Mouse (Mus musculus) testis, postnatal 10 days (tissue): ENCODE data around the gene Slit2.

Experiments used
- DNase-seq: peaks from one replicate; pipeline ENCODE4 v3.0.0; 2021; ENCODE audit warnings: low spot score

Slit2 gene

DNA sequence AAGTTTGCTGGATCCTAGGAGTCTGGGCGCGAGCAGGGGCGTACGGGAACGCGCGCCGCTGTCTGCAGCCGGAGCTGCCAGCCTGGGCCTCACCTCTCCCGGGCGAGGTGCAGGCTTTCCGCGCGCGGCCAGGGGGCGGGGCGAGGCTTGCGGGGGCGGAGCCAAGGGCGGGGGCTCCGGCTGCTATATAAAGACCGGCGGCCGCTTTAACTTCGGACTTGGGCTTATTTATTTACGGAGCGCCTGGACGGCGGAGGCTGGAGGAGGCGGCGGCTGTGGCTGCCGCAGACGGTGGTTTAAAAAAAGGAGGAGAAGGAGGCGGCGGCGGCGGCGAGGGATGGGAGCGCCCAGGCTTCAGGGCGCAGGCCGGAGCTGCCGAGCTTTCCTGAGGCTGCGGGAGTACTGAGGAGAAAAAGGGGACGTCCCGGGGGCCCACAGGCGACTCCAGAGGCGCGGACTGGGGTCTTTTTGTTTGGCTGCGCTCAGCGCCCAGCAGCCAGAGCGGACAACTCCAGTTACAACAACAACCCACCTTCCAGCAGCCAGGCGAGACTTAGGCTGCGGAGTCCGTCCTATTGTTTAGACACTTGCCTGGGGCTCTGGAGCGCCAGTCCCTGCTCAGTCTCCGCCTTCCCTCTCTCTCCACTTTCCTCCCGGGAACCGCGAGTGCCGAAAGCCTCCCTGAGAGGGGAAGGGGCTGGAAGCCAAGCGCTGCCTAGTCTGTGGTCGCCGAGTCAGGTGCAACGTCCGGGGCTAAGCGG lies at the start of gene Slit2:
TSS of gene Slit2 (plus strand) at position 198 of the 761 bp plus-strand sequence.
- peak; percentile 94 for DNase-seq

DNA sequence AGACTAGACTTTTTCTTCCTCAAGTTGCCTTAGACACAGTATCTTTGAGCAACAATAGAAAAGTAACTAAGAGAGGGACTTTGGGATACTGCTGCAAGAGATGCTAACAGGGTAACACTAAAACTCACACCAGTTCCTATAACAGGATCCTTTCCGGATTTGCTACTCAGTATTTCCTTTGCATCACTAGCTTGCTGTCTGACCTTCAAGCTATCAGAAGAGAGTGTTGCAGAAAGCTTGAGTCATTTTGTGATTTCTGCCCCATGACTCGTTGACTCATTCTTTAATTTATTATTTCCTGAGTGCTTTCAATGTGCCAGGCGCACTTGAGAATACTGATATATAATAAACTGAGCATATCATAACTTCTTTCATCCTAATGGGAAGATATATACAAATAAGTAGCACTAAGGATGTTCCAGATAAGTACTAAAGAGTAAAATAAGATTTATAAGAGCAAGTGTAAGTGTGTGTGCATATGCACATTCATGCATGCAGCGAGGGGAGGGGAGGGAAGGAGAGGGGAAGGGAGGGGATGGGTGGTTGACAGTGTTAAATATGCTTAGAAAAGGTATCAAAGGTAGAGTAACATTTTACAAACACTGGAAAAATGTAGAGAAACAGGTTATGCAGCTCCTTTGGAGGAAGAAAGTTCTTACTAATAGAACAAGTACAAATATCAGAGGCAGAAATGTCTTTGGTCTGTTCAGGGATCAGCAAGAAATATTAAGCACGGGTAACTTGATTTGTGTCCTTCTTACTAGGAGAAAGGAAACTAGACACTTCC lies 44.2 kb upstream of the Slit2 start:
- DNase-seq, result no peak

DNA sequence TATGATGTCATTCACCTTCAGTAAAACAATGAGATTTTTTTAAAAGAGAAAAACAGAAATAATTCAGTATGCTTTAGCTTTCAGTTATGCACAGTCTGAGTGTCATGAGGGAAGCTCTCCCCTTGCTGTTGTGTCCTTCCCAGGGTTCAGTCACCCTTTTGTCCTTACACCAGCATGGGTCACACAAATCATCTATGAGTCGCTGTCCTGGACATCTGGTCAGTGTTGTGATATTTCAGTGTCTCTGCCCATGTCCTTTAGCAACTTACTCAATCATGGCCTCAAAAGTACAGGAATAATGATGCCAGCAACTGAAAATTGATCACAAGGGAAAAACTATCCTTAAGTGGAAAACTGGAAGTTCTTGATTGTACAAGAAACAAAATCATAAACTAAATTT lies 26.5 kb upstream of the Slit2 start:
- DNase-seq, result no peak

DNA sequence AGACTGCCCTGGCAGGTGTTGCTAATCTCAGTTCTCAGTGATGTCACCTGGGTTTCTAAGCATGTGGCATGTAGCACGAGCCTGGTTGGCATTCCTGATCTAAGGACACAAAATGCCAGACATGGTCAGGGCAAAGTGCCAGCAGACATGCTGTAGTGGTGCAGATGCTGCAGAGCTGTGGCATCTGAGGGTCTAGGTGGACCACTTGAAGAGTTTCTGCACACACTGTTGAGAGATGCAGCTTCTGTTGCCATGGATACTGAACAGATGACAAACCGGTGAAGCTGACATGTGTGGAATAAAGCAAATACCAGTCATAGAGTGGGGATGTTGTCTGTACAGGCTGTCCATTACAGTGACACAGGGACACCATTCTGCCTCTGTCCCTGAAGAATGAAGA lies 7.1 kb upstream of the Slit2 start:
- DNase-seq, result no peak

DNA sequence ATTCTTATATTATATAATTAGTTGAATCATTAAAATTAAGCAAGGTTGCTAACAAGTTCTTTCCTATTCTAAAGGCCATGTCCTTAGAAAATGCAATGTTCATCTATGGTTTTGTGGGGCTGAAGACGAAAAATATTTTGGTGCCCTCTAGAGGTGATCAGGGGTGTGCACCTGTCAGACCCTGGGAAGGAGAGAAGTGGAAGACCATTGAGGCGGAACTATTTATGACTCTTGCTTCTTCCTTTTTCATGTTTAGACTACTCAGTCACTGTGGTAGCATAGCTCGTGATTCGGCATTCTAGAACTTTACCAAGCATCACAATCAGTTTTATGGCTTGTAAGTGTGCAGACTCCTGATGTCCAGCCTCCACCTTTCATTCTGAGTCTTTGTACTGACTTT lies 3.6 kb upstream of the Slit2 start:
- no peak for DNase-seq

DNA sequence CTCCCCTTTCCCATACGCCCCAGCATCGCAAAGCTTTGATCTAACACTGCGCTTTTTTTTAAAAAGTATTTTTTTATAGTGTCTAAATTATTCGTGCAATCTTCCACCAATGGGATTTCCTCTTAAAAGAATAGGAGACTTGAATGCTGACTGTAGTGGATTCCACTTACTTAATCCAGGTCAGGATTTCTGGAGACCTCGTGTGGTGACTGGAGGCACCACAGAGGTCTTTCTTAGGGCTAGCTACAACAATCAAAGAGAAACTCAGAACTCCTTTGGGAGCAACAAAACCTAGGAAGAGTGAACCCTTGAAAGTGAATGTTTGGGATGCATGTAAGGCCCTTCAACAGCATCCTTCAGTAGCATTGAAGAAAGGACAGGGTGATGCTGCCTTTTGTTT lies 2.5 kb upstream of the Slit2 start:
- DNase-seq, result no peak

DNA sequence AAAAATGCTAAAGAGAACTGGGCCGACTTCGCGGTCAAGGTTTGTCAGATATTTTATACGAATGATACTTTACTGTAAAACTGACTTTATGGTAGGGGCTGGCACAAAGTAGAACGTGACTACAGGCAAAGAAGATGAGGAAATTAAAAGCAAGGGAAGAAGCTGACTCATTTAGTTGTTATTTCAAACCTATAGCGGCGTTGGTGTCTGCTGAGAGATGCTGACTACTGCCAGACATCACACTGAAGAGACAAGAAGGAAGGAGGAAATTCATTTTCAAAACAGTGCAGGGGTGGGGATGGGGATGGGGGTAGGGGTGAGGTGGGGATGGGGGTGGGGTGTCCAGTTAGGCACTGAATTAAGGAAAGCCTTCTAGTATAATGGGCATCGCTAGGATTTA lies 987 bp upstream of the Slit2 start:
- no peak for DNase-seq

DNA sequence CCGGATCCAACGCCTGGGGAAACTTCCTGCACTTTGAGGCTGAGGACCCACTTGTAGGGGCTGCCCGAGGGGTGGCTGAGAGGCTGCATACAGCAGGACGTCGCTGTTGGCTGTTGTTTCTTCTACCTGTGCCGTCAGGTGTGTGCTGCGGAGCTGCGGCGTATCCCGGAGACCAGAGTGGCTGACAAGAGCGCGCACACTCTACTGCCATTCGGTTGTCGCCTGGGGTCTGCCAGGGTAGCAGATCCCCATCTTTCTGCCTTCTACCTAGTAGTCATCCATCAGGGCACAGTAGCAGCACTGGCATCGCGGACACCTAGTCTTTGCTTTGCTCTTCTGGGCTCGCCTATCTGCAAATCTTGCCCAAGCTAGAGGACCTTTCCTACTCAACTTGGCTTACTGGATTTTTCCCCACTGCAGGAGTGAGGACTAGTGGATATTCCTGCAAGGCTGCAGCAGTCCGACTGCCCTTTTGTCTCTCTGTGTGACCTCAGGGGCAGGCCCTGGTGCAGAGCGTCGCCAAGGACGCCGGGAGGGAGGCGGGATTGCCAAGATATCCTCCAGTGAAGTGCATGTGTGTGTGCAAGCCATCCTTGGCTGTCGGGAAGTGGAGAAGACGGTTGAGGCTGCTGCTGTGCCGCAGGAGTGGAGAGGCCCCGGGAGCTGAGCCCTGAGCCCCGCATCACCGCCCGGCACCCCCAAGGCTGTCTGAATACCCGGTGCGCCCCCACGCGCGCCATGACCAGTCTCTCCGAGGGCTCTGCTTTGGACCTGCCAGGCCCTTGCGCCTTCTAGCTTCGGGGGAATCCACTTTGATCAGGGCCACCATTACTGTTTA lies 1.0 kb downstream of the Slit2 start:
- DNase-seq, result peak; percentile 52

DNA sequence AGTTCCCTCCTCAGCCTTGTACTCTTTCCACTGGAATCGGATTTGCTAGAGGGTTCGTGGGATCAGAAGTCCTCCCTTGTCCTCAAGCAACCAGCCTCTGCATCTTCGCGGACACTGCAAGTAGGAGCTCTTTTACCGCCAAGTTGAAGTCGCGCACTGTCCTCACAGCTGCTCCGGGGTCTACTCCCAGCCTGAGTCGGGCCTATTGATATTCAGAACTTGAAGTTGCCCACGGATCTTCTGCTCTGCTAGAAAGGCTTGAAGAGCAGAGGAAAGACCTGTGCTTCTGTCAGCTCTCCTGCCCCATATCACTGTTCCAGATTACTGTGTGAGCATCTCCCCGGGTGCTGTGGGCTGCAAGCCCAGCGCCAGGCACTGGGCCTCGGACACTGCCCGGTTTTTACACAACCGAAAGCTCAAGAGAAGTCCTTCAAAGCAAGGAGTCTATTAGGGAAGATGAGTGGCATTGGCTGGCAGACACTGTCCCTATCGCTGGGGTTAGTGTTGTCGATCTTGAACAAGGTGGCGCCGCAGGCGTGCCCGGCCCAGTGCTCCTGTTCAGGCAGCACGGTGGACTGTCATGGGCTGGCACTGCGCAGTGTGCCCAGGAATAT lies 1.8 kb downstream of the Slit2 start:
- peak; percentile 39 for DNase-seq

DNA sequence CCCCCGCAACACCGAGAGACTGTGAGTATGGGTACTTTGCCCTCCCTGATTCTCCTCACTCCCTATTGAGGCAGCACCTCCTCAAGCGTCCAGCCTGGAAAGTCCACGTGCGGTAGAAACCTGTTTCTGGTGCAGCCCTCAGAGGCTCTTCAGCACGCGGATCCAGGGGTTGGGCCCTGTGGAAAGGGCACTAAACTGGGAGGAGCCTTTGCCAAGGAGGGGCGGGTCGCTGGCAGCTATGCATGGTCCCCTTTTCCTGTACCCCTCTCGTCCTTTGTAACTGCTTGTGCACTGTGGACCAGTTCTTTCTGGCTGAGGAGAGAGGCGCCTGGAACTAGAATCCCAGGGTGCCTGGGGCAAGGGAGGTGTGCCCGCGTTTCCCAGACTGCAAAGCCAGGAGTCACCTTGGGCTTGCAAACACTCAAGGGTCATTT lies 2.3 kb downstream of the Slit2 start:
- DNase-seq, result peak; percentile 47

DNA sequence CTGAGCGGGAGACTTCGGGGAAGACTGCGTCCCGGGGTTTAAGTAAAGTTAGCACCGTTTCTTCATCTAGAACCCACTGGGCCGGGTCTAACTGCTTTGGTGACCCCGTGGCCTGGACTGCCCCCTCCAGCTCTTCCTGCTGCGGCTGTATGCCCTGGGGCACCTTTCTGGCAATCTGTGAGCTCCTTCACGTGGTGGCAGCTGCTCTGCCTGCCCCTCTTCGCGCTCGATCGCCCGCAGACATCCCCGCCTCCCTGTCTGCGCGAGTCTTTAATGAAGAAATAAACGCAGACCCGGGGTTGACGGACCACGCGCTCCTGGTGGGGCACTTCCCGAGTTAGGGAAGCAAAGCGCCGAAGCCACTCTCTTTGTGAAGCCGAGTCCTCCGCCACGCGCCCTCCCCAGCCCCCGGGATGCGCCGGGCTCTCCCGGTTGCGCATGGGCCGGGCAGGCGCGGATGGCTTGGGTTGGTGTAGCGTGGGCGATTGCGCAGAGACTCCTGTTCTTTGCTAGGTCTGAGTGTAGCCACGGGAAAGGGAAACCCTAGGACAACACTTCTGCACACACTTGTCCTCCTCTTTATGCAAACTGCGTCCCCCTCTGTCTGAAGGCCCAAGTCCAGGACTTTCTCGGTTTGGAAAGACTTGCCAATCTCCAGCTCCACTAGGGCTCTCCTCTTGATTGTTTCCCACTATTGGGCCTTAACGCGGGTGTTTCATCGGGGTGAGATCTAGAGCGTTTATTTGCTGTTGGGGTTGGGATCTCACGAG lies 3.1 kb downstream of the Slit2 start:
- peak; percentile 52 for DNase-seq

DNA sequence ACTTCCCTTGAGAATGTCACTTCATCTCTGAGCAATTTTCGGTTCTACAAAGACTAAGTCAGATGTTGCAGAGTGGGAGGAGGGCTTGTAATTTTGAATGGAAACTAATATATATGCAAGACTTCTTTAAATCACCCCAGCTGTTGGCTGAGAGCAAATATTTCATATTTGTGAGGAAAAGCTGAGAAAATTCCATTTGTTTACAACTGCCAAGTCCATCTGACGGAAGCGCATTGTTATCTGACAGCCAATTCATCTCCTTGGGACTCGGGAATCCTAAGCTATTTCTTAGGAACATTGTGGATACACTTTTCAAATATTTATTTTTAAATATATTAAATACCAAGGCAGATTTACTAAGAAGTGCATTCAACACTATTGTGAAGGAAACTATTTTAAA lies 8.0 kb downstream of the Slit2 start:
- DNase-seq, result no peak

DNA sequence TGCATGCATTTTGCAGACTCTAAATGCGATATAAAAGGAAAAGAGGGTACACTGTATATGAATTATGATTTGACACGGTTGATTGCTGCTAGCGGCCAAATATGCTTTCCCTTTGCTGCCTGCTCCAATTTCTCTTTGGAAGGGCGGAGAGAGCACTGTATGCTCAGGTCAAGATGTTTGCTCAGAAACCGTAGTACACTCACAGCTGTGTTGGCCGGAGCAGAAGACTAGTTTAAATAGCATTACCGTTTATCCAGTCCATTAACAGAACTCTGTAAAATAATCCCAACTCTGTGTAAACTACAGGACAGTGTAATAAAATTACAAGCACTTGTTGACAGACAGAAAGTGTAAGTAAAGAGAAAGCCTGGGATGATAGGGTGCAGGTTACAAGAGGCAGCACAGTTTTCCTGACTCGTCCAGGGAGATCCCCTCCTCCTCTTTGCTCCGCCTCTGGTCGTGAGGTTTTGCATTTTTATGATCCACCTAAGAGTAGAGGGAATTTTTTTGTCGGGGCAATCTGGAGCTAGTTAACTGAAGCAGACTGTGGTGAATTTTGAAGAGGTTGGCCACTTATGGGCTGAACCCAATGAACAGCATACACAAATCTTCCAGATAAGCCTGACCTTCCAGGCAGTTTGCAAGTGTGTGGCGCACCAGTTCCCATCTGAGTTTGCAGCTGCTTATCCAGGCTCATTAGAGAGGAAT lies 20.9 kb downstream of the Slit2 start:
- DNase-seq, result no peak

DNA sequence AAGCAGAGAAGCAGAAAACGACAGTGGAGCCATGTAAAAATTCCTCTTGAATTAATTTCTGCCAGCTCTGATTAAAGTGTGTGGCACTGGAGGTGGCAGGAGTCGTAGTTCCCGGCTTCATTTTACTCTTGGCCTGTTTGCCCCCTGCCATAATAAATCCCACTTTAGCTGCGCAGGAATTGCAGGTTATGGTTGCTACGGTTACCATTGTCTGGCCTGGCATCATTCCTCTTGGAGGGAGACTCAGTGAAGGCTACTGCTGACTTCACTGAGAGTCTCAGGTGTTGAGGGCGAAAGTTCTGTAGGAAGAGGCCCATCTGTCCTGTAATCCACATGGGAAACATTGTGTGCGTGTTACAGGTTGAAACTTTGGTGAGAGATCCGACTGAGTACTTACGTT lies 22.6 kb downstream of the Slit2 start:
- DNase-seq, result no peak

DNA sequence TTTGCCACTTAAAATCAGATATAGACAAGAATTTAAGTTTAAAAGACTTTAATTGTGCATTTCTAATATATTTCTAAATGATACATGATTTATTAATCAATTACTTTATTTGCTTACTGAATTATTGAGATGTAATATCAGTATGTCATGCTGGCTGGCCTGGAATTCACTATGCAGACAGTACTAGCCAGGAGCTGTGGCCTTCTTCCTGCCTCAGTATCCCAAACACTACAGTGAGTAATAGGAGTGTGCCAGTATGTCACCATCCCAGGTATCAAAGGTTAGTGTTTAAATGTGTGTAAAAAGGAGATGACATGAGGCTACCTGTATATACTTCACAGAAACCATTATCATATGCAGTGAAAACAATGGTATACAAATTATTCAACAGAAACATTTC lies 23.1 kb downstream of the Slit2 start:
- no peak for DNase-seq

DNA sequence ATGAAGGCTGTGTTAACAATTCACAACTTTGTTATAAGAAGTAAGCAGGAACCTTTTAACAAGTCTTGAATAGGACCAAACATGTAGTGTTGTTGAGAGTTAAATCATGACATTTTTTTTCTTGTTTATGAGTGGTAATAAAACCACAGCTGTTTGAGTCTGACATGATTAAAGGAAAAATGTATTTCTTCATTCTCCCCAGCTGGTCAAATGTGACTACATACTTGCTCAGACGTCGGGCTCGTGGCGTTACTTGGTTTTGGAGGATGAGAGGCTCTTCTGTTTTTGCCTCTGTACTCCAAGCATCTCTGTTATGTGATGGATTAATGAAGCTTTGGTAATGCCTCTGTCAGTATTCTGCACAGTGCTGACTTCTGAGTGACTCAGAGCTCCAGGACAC lies 40.5 kb downstream of the Slit2 start:
- DNase-seq, result no peak

DNA sequence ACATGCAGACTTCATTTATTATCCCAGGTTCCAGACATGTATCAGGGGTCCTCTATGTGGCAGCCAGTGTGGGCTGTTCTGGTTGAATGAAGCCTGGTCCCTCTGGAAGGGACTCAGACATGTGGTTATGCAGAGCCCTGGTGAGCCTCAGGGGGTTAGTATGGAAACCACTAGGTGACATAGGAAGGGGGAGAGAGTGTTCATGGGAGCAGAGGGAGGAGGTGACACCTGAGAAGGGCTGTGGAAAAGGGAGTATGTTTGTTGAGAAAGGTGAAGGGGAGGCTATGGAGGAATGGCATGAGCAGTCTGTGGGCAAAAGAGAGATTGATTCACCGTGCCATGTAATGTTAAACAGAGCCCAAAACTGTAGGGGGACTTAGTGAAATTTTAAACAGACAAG lies 51.9 kb downstream of the Slit2 start:
- DNase-seq, result no peak

DNA sequence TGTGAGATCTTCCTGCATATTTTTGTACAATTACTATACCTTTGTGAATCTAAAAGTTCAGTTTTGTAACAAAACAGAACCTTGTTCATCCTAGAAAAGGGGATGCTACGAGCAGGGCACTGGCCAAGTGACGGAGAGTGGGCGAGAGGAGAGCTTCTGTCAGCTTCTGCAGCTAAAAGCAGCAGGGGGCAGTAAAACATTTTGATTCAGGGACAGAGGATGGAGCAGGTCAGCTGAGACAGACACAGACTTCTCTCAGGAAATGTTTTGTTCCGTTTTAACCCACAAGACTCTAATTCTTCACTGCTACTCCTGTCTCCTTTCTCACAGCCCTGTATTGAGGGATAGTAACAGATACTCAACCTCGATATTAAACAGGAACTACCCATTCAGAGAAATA lies 55.1 kb downstream of the Slit2 start:
- peak; percentile 44 for DNase-seq

DNA sequence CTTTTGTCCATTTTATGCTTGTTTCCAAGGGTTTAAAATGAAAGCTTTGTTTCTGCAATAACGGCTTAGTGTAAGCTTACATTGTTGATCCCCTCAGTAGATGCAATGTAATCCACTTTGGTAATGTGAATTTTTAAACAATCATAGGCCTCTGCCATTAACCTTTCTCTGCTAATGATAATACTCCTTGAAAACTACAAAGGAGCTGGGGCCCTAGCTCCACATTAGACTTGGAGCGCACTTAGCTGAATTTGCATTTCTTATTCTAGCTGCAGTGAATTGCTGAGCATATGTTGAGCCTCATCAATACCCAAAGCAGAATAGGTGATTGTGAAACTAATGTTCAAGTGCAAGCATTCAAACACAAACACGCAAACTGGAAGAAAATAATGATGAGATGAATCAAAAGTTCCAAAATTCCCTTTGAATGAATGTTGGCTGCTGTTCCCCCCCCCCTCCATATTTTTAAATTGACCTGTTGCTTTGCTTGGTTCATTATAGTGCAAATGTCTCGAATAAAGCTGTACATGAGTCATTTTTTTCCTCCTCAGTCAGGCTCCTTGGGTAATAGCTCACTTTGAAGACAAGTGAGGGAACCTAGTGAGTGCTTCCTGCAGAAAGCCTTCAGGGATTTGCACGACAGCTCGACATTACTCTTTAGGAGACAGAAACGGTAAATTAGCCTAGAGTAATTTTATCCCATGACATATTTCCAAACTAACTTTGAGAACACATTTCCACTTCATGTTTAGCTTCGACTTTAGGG lies 66.2 kb downstream of the Slit2 start:
- DNase-seq, result no peak
